Mouse (Mus musculus) liver, embryonic 14.5 days (tissue): ENCODE measurements around the gene Wdr35.

Source experiments
- CTCF ChIP-seq: IDR thresholded peaks from 2 replicates; pipeline ENCODE4 v1.5.1; 2016; ENCODE audit warnings: antibody characterized with exemption, low read depth, control low read depth
- EP300 ChIP-seq: IDR thresholded peaks from 2 replicates; pipeline ENCODE4 v1.6.1; 2016; ENCODE audit warnings: antibody characterized with exemption, low read depth

- no peak for TF ChIP-seq CTCF
- TF ChIP-seq EP300, result no peak
These were observed 55.8 kb downstream of the Wdr35 start for GRCm38 (mm10) chr12:9029506-9029887.
